Mouse (Mus musculus): Measurements from ENCODE around the gene Mlh3. TPM values are rescaled to one million over a fixed set of nuclear protein-coding genes. Genes with fewer than 3 reads are reported as not detected.
"Not testable (repeated sequence)": the region's sequence is repeated elsewhere in the genome, so short reads cannot be mapped to it uniquely, and the experiment has no call there.

Mlh3 gene
- polyA plus RNA-seq, 1 experiment from 2014 or later = 9.1 TPM

GRCm38 (mm10) chr12:85286941-85287340, 16.5 kb upstream of the Mlh3 start:
- Histone ChIP-seq H3K4me2 (ENCODE audit: low read length) (no peak overlapping the region), H3K27ac (ENCODE audit: low read length) (no peak overlapping the region), H3K36me3 (ENCODE audit: control insufficient read depth, insufficient read depth, low read length) (no peaks in the 10 kb centered on the region), H3K27me3 (ENCODE audit: control insufficient read depth, insufficient read depth, low read depth, low read length) (no peaks in the 10 kb centered on the region), H3K9me3 (replicated peaks; ENCODE audit: control insufficient read depth, low read length, poor library complexity, severe bottlenecking) (no peaks in the 10 kb centered on the region), H3K4me3 (ENCODE audit: low read depth, low read length) (no peak overlapping the region), H3K9ac (ENCODE audit: low read depth, low read length) (no peak overlapping the region), H3K4me1 (ENCODE audit: control insufficient read depth, insufficient read depth, low read length) (0 out of 2 replicates have a peak, but pooled peaks cover 5% of the 10 kb centered on the region)
- 25% methylated on average over 2 of the region's 5 CpGs for WGBS
- no peak for ATAC-seq

GRCm38 (mm10) chr12:85284996-85285395, 14.6 kb upstream of the Mlh3 start:
- no peak overlapping the region for H3K4me2 ChIP-seq (ENCODE audit: low read length)
- H3K9ac ChIP-seq (ENCODE audit: low read depth, low read length) = no peak overlapping the region
- no peak for ATAC-seq
- WGBS = 90% methylated on average over 4 of the region's 4 CpGs
- H3K27ac ChIP-seq (ENCODE audit: low read length) = no peak overlapping the region
- no peaks in the 10 kb centered on the region for H3K36me3 ChIP-seq (ENCODE audit: control insufficient read depth, insufficient read depth, low read length)
- H3K27me3 ChIP-seq (ENCODE audit: control insufficient read depth, insufficient read depth, low read depth, low read length) = no peaks in the 10 kb centered on the region
- no peak overlapping the region for H3K4me3 ChIP-seq (ENCODE audit: low read depth, low read length)
- H3K9me3 ChIP-seq (replicated peaks; ENCODE audit: control insufficient read depth, low read length, poor library complexity, severe bottlenecking) = no peaks in the 10 kb centered on the region
- H3K4me1 ChIP-seq (ENCODE audit: control insufficient read depth, insufficient read depth, low read length) = 0 out of 2 replicates have a peak, but pooled peaks cover 5% of the 10 kb centered on the region

GRCm38 (mm10) chr12:85284331-85284730, 13.9 kb upstream of the Mlh3 start:
- H3K27ac ChIP-seq (ENCODE audit: low read length) = no peak overlapping the region
- no peaks in the 10 kb centered on the region for H3K27me3 ChIP-seq (ENCODE audit: control insufficient read depth, insufficient read depth, low read depth, low read length)
- peaks cover 10% of the 10 kb centered on the region for H3K4me1 ChIP-seq (ENCODE audit: control insufficient read depth, insufficient read depth, low read length)
- H3K9me3 ChIP-seq (replicated peaks; ENCODE audit: control insufficient read depth, low read length, poor library complexity, severe bottlenecking) = no peaks in the 10 kb centered on the region
- no peak overlapping the region for H3K4me2 ChIP-seq (ENCODE audit: low read length)
- no peaks in the 10 kb centered on the region for H3K36me3 ChIP-seq (ENCODE audit: control insufficient read depth, insufficient read depth, low read length)
- no peak overlapping the region for H3K9ac ChIP-seq (ENCODE audit: low read depth, low read length)
- no peak for ATAC-seq
- WGBS = 75% methylated on average over 8 of the region's 8 CpGs
- no peak overlapping the region for H3K4me3 ChIP-seq (ENCODE audit: low read depth, low read length)

- H3K4me3 ChIP-seq (ENCODE audit: low read depth, low read length); H3K9me3 ChIP-seq (replicated peaks; ENCODE audit: control insufficient read depth, low read length, poor library complexity, severe bottlenecking); ATAC-seq: not testable (repeated sequence)
Observed at GRCm38 (mm10) chr12:85281756-85282155, 11.4 kb upstream of the Mlh3 start.

GRCm38 (mm10) chr12:85280845-85281651, 10.6 kb upstream of the Mlh3 start:
- Histone ChIP-seq H3K9ac (ENCODE audit: low read depth, low read length) (no peak overlapping the region), H3K9me3 (replicated peaks; ENCODE audit: control insufficient read depth, low read length, poor library complexity, severe bottlenecking) (no peaks in the 10 kb centered on the region), H3K36me3 (ENCODE audit: control insufficient read depth, insufficient read depth, low read length) (no peaks in the 10 kb centered on the region), H3K4me1 (ENCODE audit: control insufficient read depth, insufficient read depth, low read length) (peaks cover 5% of the 10 kb centered on the region), H3K27ac (ENCODE audit: low read length) (peak overlapping the region; percentile 47; the same call in 1 of the 2 replicates), H3K4me3 (ENCODE audit: low read depth, low read length) (peak overlapping the region; percentile 52), H3K27me3 (ENCODE audit: control insufficient read depth, insufficient read depth, low read depth, low read length) (no peaks in the 10 kb centered on the region), H3K4me2 (ENCODE audit: low read length) (peak overlapping the region; percentile 90)
- 71% methylated on average over 12 of the region's 12 CpGs for WGBS
- ATAC-seq = peak; percentile 13; the same call in 1 of the 2 replicates

More at GRCm38 (mm10) chr12:85281756-85282155, 11.4 kb upstream of the Mlh3 start:
- H3K4me1 ChIP-seq (ENCODE audit: control insufficient read depth, insufficient read depth, low read length); H3K36me3 ChIP-seq (ENCODE audit: control insufficient read depth, insufficient read depth, low read length); H3K9ac ChIP-seq (ENCODE audit: low read depth, low read length); H3K4me2 ChIP-seq (ENCODE audit: low read length); H3K27me3 ChIP-seq (ENCODE audit: control insufficient read depth, insufficient read depth, low read depth, low read length); H3K27ac ChIP-seq (ENCODE audit: low read length): not testable (repeated sequence)
- 92% methylated on average over 1 of the region's 4 CpGs for WGBS

GRCm38 (mm10) chr12:85280105-85280844, 9.9 kb upstream of the Mlh3 start:
- Histone ChIP-seq H3K4me2 (ENCODE audit: low read length) (peak overlapping the region; percentile 90), H3K27ac (ENCODE audit: low read length) (peak overlapping the region; percentile 75), H3K36me3 (ENCODE audit: control insufficient read depth, insufficient read depth, low read length) (no peaks in the 10 kb centered on the region), H3K4me1 (ENCODE audit: control insufficient read depth, insufficient read depth, low read length) (peaks cover 5% of the 10 kb centered on the region), H3K27me3 (ENCODE audit: control insufficient read depth, insufficient read depth, low read depth, low read length) (no peaks in the 10 kb centered on the region), H3K9ac (ENCODE audit: low read depth, low read length) (peak overlapping the region; percentile 70), H3K4me3 (ENCODE audit: low read depth, low read length) (peak overlapping the region; percentile 52), H3K9me3 (replicated peaks; ENCODE audit: control insufficient read depth, low read length, poor library complexity, severe bottlenecking) (no peaks in the 10 kb centered on the region)
- ATAC-seq = peak; percentile 99
- under 1% methylated on average over 31 of the region's 31 CpGs for WGBS

- H3K4me2 ChIP-seq (ENCODE audit: low read length) = peak overlapping the region; percentile 90
- peak overlapping the region; percentile 75 for H3K27ac ChIP-seq (ENCODE audit: low read length)
- H3K9ac ChIP-seq (ENCODE audit: low read depth, low read length) = peak overlapping the region; percentile 70
- H3K27me3 ChIP-seq (ENCODE audit: control insufficient read depth, insufficient read depth, low read depth, low read length) = no peaks in the 10 kb centered on the region
- WGBS = 6% methylated on average over 10 of the region's 10 CpGs
- H3K9me3 ChIP-seq (replicated peaks; ENCODE audit: control insufficient read depth, low read length, poor library complexity, severe bottlenecking) = no peaks in the 10 kb centered on the region
- peak overlapping the region; percentile 52 for H3K4me3 ChIP-seq (ENCODE audit: low read depth, low read length)
- H3K4me1 ChIP-seq (ENCODE audit: control insufficient read depth, insufficient read depth, low read length) = peaks cover 5% of the 10 kb centered on the region
- ATAC-seq = peak; percentile 43; the same call in 1 of the 2 replicates
- H3K36me3 ChIP-seq (ENCODE audit: control insufficient read depth, insufficient read depth, low read length) = no peaks in the 10 kb centered on the region
Observed at GRCm38 (mm10) chr12:85279396-85280080, 9.1 kb upstream of the Mlh3 start.

- ATAC-seq = no peak
- Histone ChIP-seq H3K9me3 (replicated peaks; ENCODE audit: control insufficient read depth, low read length, poor library complexity, severe bottlenecking) (no peaks in the 10 kb centered on the region), H3K27ac (ENCODE audit: low read length) (no peak overlapping the region), H3K4me1 (ENCODE audit: control insufficient read depth, insufficient read depth, low read length) (peaks cover 5% of the 10 kb centered on the region), H3K36me3 (ENCODE audit: control insufficient read depth, insufficient read depth, low read length) (no peaks in the 10 kb centered on the region), H3K27me3 (ENCODE audit: control insufficient read depth, insufficient read depth, low read depth, low read length) (no peaks in the 10 kb centered on the region), H3K4me2 (ENCODE audit: low read length) (no peak overlapping the region), H3K9ac (ENCODE audit: low read depth, low read length) (no peak overlapping the region), H3K4me3 (ENCODE audit: low read depth, low read length) (no peak overlapping the region)
- 95% methylated on average over 10 of the region's 10 CpGs for WGBS
Observed at GRCm38 (mm10) chr12:85278919-85279318, 8.5 kb upstream of the Mlh3 start.
